Mouse (Mus musculus): Measurements from ENCODE around the gene Krtap22-2.
"Not testable (repeated sequence)": the region's sequence is repeated elsewhere in the genome, so short reads cannot be mapped to it uniquely, and the experiment has no call there.

Gene Krtap22-2

DNA sequence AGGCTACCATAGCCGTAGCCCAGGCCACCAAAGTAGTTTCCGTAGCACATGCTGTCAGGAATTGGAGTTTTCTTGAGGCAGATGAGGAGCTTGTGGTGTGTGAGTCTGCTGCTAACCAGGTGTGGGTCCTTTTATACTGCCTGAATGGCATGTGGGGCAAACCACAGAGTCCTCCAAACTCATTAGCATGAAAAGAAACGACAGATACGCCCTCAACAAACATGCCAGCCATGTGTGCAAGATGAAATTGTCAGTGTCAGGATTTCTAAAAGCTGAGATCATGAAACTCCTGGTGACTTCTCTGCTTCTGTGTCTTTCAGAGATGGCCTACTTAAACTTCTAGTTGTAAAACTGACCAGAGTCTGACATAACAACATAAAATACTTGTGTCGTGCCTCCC is at the start of gene Krtap22-2:
Krtap22-2 (minus strand) TSS at position 101 of the 400 bp plus-strand sequence.
- DNase-seq, result no peak

GRCm38 (mm10) chr16:89047783-89048182 is 37.2 kb upstream of the Krtap22-2 start, which contains the start of gene Krtap6-5:
Gene Krtap6-5, minus strand, starts transcription at chr16:89047883.
- no peak for DNase-seq

DNA sequence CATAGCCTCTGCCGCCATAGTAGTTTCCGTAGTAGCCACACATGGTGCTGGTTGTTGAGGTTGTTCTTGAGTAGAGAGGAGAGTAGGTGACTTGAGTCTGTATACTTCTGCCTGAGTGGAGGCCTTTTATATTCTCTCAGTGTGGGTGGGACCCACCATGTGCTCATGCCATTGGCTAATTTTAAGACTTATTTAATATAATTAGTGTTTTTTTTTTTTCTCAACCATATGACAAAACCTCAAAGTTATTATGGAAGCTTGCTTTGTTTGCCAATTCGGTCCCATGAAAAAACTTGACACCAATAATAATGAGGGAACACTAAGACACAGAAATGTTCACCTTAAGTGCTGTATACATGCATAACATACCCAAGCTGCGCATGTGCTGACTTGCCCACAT is 30.8 kb upstream of the Krtap22-2 start, which contains the start of gene Gm10228:
Gm10228 (minus strand) TSS at position 101 of the 400 bp plus-strand sequence.
- not testable (repeated sequence) for DNase-seq

DNA sequence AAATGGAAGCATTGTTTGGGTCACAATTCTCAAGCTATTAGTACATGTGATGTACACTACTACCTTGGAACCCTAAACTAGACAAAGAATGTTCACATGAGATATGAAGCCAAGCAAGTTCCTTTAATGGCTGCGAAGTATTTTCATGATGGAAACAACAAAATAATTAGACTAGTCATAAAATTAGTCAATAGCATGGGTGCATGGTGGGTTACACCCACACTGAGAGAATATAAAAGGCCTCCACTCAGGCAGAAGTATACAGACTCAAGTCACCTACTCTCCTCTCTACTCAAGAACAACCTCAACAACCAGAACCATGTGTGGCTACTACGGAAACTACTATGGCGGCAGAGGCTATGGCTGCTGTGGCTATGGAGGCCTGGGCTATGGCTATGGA is 20.8 kb upstream of the Krtap22-2 start, which contains the start of gene Krtap6-1:
Krtap6-1 (plus strand) TSS at position 301 of the 400 bp plus-strand sequence.
- DNase-seq, result not testable (repeated sequence)

GRCm38 (mm10) chr16:89014984-89015383 is 4.4 kb upstream of the Krtap22-2 start, which contains the start of gene Gm10229:
Gene Gm10229, plus strand, starts transcription at chr16:89015284.
- DNase-seq, result not testable (repeated sequence)

DNA sequence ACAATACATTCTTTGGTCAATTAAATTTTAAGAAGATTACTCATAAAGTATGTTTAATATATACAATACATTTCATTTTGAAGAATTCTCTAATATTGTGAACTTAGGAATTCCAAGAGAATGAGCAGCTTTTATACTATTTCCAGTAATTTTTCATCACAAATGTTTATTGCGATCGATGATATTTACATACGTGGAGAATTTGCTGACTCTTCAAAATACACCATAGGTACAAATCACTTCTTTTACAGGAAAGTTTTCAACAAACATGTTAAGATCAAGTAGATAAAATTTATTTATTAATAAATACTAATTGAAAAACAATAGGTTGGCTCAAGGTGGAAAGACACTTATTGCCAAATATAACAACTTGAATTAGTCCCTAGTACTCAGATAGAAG is 3.4 kb upstream of the Krtap22-2 start:
- no peak for DNase-seq

DNA sequence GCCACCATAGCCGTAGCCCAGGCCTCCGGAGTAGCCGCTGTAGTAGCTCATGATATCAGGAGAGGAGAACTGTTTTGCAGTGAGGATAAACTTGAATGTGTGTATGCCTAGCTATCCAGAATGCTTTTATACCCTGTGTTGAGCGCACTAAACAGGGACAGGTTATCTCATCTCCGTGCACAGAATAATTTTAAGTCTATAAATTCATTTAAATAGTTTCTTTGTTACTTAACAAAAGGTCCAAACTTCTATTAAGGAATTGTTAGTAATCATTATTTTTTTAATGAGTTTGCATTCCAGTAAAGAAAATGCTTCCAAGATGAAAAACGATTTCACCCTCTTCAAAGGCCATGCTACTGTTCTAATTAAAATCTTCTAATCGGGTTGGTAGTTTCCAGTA is 47.8 kb downstream of the Krtap22-2 start, which contains the start of gene Krtap16-3:
Krtap16-3 (minus strand) TSS at position 101 of the 400 bp plus-strand sequence.
- DNase-seq, result no peak
